Mouse (Mus musculus): Measurements from ENCODE around the gene Nvl. TPM values are rescaled to one million over a fixed set of nuclear protein-coding genes. Genes with fewer than 3 reads are reported as not detected.

The Nvl gene
- total and polyA plus RNA-seq, 3 experiments: 19.9 to 38.4 (median 27.1) TPM

DNA sequence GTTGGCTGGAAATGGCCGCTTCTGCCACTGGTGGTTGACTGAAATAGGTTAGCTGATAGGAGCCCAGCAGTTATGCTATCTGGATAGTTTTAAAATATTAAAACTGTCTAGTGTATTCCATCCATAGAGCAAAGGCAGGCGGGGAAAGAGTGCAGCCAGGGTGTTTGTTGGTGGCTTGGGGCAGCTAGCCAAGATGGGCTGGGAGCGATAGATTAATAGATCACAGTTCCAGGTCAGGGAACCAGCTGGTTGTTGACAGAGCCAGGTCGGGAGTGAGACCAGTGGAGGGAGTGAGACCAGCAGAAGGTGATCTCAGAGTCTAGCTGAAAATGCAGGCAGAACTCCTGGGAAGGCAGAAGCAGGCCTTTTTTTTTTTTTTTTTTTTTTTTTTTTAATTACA lies 106.4 kb downstream of the Nvl start:
- TF ChIP-seq ETS1 (conservative IDR thresholded peaks at IDR 0.05; ENCODE audit: low read depth, low read length) (no peak), CHD1 (IDR thresholded peaks at IDR 0.05; ENCODE audit: low read depth, low read length) (no peak), USF1 (IDR thresholded peaks at IDR 0.05; ENCODE audit: low read depth, low read length) (no peak), MEF2A (IDR thresholded peaks at IDR 0.05; ENCODE audit: borderline replicate concordance, low read depth, low read length) (no peak), JUND (conservative IDR thresholded peaks at IDR 0.05; ENCODE audit: low read depth, low read length) (no peak), IRF4 (IDR thresholded peaks at IDR 0.05; ENCODE audit: low read depth, low read length) (no peak), ZKSCAN1 (IDR thresholded peaks at IDR 0.05; ENCODE audit: borderline replicate concordance, low read depth, low read length) (no peak), CTCF (conservative IDR thresholded peaks at IDR 0.05 in 1 of 2, IDR thresholded peaks at IDR 0.05 in 1 of 2; ENCODE audit: low read depth in 2 of 2, low read length in 2 of 2) (no peak), MAZ (IDR thresholded peaks at IDR 0.05; ENCODE audit: low read depth, low read length) (no peak), MXI1 (IDR thresholded peaks at IDR 0.05; ENCODE audit: low read depth, low read length) (no peak), JUN (IDR thresholded peaks at IDR 0.05; ENCODE audit: insufficient read depth, low read depth, low read length) (no peak), RAD21 (IDR thresholded peaks at IDR 0.05; ENCODE audit: low read depth, low read length) (no peak), ELF1 (IDR thresholded peaks at IDR 0.05; ENCODE audit: low read depth, low read length) (no peak), UBTF (IDR thresholded peaks at IDR 0.05; ENCODE audit: low read depth, low read length) (no peak), SMC3 (IDR thresholded peaks at IDR 0.05; ENCODE audit: low read depth, low read length) (no peak), SIN3A (IDR thresholded peaks at IDR 0.05; ENCODE audit: low read length) (no peak), RCOR1 (conservative IDR thresholded peaks at IDR 0.05; ENCODE audit: low read depth, low read length) (no peak), EP300 (IDR thresholded peaks at IDR 0.05; ENCODE audit: low read length) (no peak), E2F4 (IDR thresholded peaks at IDR 0.05; ENCODE audit: insufficient replicate concordance, low read depth, low read length) (no peak)
- in situ Hi-C loops (cut with MboI; ENCODE audit: low pct_ligation_motif_present, low pct_unique_long_range_greater_than_20kb, low sequenced_read_pairs) (no loop called here), dilution Hi-C loops (cut with MboI; ENCODE audit: extremely low pct_ligation_motif_present, extremely low pct_unique_long_range_greater_than_20kb, low sequenced_read_pairs) (no loop called here)
- Histone ChIP-seq H3K27me3 (replicated peaks) (peaks cover 7% of the 10 kb centered on the region), H3K4me1 (ENCODE audit: control insufficient read depth in 1 of 2, insufficient read depth in 2 of 2) (peaks cover 0 to 3% of the 10 kb centered on the region in 2 experiments; a peak in 2 of 4 replicates), H3K9ac (ENCODE audit: insufficient read depth, low read depth) (no peak overlapping the region), H3K27ac (ENCODE audit: insufficient read depth, low read depth) (no peak overlapping the region), H3K79me2 (replicated peaks; ENCODE audit: control insufficient read depth, extremely low read depth, insufficient read depth, poor library complexity, severe bottlenecking) (no peaks in the 10 kb centered on the region), H3K36me3 (replicated peaks in 1 of 2; ENCODE audit: control insufficient read depth in 1 of 2, insufficient read depth in 1 of 2, low read length in 1 of 2) (no peaks in the 10 kb centered on the region), H3K4me3 (replicated peaks in 1 of 3; ENCODE audit: low read depth in 2 of 3, low read length in 2 of 3, poor library complexity in 1 of 3) (no peak overlapping the region), H3K9me3 (replicated peaks; ENCODE audit: low read length) (no peaks in the 10 kb centered on the region), H3K4me2 (ENCODE audit: insufficient read depth, low read depth, poor library complexity, severe bottlenecking) (no peak overlapping the region)
- DNase-seq (ENCODE audit: extremely low read depth): no peak

Other genes with a start within 250 kb of the Nvl start
- gene Pycr2, start 239.9 kb downstream of the Nvl start, total RNA-seq (2012; rRNA removed): 131 and 158 TPM in 2 replicates
- gene Pycr2, start 239.9 kb downstream of the Nvl start, total RNA-seq (2014; rRNA removed): 119 and 133 TPM in 2 replicates
- 73.0 and 82.3 TPM in 2 replicates for gene Pycr2, start 239.9 kb downstream of the Nvl start, polyA plus RNA-seq (2012; ENCODE audit: insufficient read length, low read depth)
- gene Lefty1, start 209.2 kb downstream of the Nvl start, total RNA-seq (2012; rRNA removed): 0.17 TPM in 1 of 2 replicates, not detected in the other
- gene Lefty1, start 209.2 kb downstream of the Nvl start, total RNA-seq (2014; rRNA removed): 0.14 TPM in 1 of 2 replicates, not detected in the other
- gene Lefty1, start 209.2 kb downstream of the Nvl start, polyA plus RNA-seq (2012; ENCODE audit: insufficient read length, low read depth): 0.15 TPM in 1 of 2 replicates, not detected in the other
- gene Tmem63a, start 201.9 kb downstream of the Nvl start, total RNA-seq (2012; rRNA removed): 2.2 and 2.6 TPM in 2 replicates
- 0.89 and 1.1 TPM in 2 replicates for gene Tmem63a, start 201.9 kb downstream of the Nvl start, total RNA-seq (2014; rRNA removed)
- 3.0 TPM in 2 replicates for gene Tmem63a, start 201.9 kb downstream of the Nvl start, polyA plus RNA-seq (2012; ENCODE audit: insufficient read length, low read depth)
- gene Ephx1, start 123.3 kb downstream of the Nvl start, total RNA-seq (2012; rRNA removed): 7.5 and 12.0 TPM in 2 replicates
- 9.8 and 10.7 TPM in 2 replicates for gene Ephx1, start 123.3 kb downstream of the Nvl start, total RNA-seq (2014; rRNA removed)
- gene Ephx1, start 123.3 kb downstream of the Nvl start, polyA plus RNA-seq (2012; ENCODE audit: insufficient read length, low read depth): 20.7 and 21.5 TPM in 2 replicates
- not detected in 2 replicates for gene 9130409I23Rik, start 93.0 kb downstream of the Nvl start, total RNA-seq (2012; rRNA removed)
- gene 9130409I23Rik, start 93.0 kb downstream of the Nvl start, total RNA-seq (2014; rRNA removed): not detected in 2 replicates
- gene 9130409I23Rik, start 93.0 kb downstream of the Nvl start, polyA plus RNA-seq (2012; ENCODE audit: insufficient read length, low read depth): not detected in 2 replicates
- gene Cnih4, start 489 bp upstream of the Nvl start, total RNA-seq (2012; rRNA removed): 24.2 and 28.9 TPM in 2 replicates
- gene Cnih4, start 489 bp upstream of the Nvl start, total RNA-seq (2014; rRNA removed): 34.9 and 39.1 TPM in 2 replicates
- gene Cnih4, start 489 bp upstream of the Nvl start, polyA plus RNA-seq (2012; ENCODE audit: insufficient read length, low read depth): 45.7 and 54.1 TPM in 2 replicates
- 32.4 and 32.9 TPM in 2 replicates for gene Wdr26, start 67.8 kb upstream of the Nvl start, total RNA-seq (2012; rRNA removed)
- gene Wdr26, start 67.8 kb upstream of the Nvl start, total RNA-seq (2014; rRNA removed): 34.2 and 38.7 TPM in 2 replicates
- gene Wdr26, start 67.8 kb upstream of the Nvl start, polyA plus RNA-seq (2012; ENCODE audit: insufficient read length, low read depth): 50.8 and 65.0 TPM in 2 replicates
- gene Cnih3, start 208.4 kb upstream of the Nvl start, total RNA-seq (2012; rRNA removed): not detected in 2 replicates
- gene Cnih3, start 208.4 kb upstream of the Nvl start, total RNA-seq (2014; rRNA removed): not detected in 2 replicates
- gene Cnih3, start 208.4 kb upstream of the Nvl start, polyA plus RNA-seq (2012; ENCODE audit: insufficient read length, low read depth): not detected in 2 replicates